1 mouse cellular context compared by ENCODE assay signal in the genomic region with DNA sequence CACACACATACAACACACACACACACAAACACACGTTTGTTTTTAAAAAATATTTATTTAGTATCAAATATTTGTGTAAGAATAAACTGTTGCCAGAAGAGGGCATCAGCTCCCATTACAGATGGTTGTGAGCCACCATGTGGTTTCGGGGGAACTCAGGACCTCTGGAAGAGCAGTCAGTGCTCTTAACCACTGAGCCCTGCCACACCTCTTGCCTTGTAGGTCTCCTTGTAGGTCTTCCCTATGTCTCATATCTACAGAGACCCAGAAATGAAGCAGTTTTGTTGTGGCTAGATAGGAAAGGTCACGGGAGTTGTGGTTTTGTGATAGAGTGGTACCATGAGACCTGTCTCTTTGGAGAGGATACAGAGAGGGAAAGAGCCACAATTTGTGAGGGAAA.
TF ChIP-seq lines count a peak whose summit lies in the region.

No protein-coding gene starts in this region.

TF ChIP-seq in CH12.LX, 34 proteins besides CTCF, POLR2A, EP300 and RAD21:
- TF ChIP-seq TCF12 (IDR thresholded peaks at IDR 0.05; ENCODE audit: low read depth, low read length) = no peak
- TF ChIP-seq SMC3 (IDR thresholded peaks at IDR 0.05; ENCODE audit: low read depth, low read length) = peak; percentile 33; the same call in 1 of the 2 replicates
- no peak for TF ChIP-seq JUND (conservative IDR thresholded peaks at IDR 0.05; ENCODE audit: low read depth, low read length)
- TF ChIP-seq CHD1 (IDR thresholded peaks at IDR 0.05; ENCODE audit: low read depth, low read length) = no peak
- TF ChIP-seq HCFC1 (IDR thresholded peaks at IDR 0.05; ENCODE audit: low read depth, low read length) = no peak
- TF ChIP-seq MEF2A (IDR thresholded peaks at IDR 0.05; ENCODE audit: borderline replicate concordance, low read depth, low read length) = no peak
- TF ChIP-seq MYC (IDR thresholded peaks at IDR 0.05; ENCODE audit: low read depth, low read length) = peak; percentile 69; the same call in 1 of the 2 replicates
- TF ChIP-seq MAX (IDR thresholded peaks at IDR 0.05; ENCODE audit: low read length) = no peak
TF ChIP-seq in CH12.LX: peak in this region for 2.
